Mouse (Mus musculus) myocyte (in vitro differentiated cells): ENCODE results near the gene Avil.

Experiments used
- CEBPB ChIP-seq: IDR thresholded peaks from 2 replicates; pipeline ENCODE4 v1.6.1; 2011; ENCODE audit warnings: mild to moderate bottlenecking, moderate library complexity; ENCODE audit not compliant: poor library complexity, insufficient read depth, severe bottlenecking
- E2F4 ChIP-seq: IDR thresholded peaks from one replicate; pipeline ENCODE4 v1.6.1; 2011; ENCODE audit warnings: mild to moderate bottlenecking, control low read depth, moderate library complexity; ENCODE audit not compliant: insufficient read depth
- MAX ChIP-seq: IDR thresholded peaks from one replicate; pipeline ENCODE4 v1.6.1; 2011; ENCODE audit warnings: low read depth, mild to moderate bottlenecking, control low read depth
- MYOD1 ChIP-seq, 3 experiments: IDR thresholded peaks; one replicate each; pipeline ENCODE4 v1.6.1; 2011; ENCODE audit warnings: control low read depth in 2 of 3, low read depth in 2 of 3, mild to moderate bottlenecking in 2 of 3, moderate library complexity in 1 of 3; ENCODE audit not compliant: insufficient read length in 2 of 3, control insufficient read depth in 1 of 3
- MYOG ChIP-seq, 3 experiments: IDR thresholded peaks; one replicate each; pipeline ENCODE4 v1.6.1; 2011; ENCODE audit warnings: control low read depth in 2 of 3, low read depth in 2 of 3, mild to moderate bottlenecking in 2 of 3; ENCODE audit not compliant: insufficient read length in 2 of 3, control insufficient read depth in 1 of 3, insufficient read depth in 1 of 3
- POLR2A ChIP-seq: IDR thresholded peaks from one replicate; pipeline ENCODE4 v1.6.1; 2011; ENCODE audit warnings: low read depth, mild to moderate bottlenecking, control low read depth, moderate library complexity; ENCODE audit not compliant: insufficient read length
- POLR2AphosphoS2 ChIP-seq: IDR thresholded peaks from one replicate; pipeline ENCODE4 v1.6.1; 2011; ENCODE audit warnings: low read depth, control low read depth; ENCODE audit not compliant: insufficient read length
- REST ChIP-seq: IDR thresholded peaks from one replicate; pipeline ENCODE4 v1.6.1; 2011; ENCODE audit warnings: mild to moderate bottlenecking, control low read depth, moderate library complexity; ENCODE audit not compliant: insufficient read depth, insufficient read length
- SRF ChIP-seq: IDR thresholded peaks from one replicate; pipeline ENCODE4 v1.6.1; 2011; ENCODE audit warnings: low read depth; ENCODE audit not compliant: control insufficient read depth, insufficient read length
- TCF12 ChIP-seq: IDR thresholded peaks from one replicate; pipeline ENCODE4 v1.6.1; 2011; ENCODE audit warnings: mild to moderate bottlenecking, control low read depth; ENCODE audit not compliant: poor library complexity, insufficient read depth, severe bottlenecking
- USF1 ChIP-seq: IDR thresholded peaks from one replicate; pipeline ENCODE4 v1.6.1; 2011; ENCODE audit warnings: low read depth, mild to moderate bottlenecking, control low read depth, moderate library complexity

DNA sequence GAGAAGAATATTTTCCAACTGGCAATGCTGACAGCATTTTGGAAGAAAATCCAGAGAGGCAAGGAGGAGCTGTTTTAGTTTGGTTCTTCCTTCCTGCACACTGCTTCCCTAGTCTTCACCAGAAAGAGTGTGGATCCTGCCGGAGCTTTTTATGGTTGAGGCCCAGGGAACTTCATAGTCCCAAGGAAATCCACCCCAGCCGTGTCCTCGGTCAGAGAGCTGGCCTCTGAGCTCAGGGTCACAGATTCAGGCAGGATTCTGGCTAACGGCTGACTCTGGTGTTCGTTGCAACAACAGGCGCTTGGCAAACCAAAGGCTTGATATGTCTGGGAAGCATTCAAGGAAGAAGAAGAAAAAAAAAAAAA is 37.6 kb upstream of the Avil start:
- TF ChIP-seq POLR2A, result no peak
- no peak for TF ChIP-seq MYOG (IDR thresholded peaks at IDR 0.05; ENCODE audit: control insufficient read depth in 1 of 3, insufficient read depth in 1 of 3, insufficient read length in 2 of 3, low read depth in 2 of 3)
- no peak for TF ChIP-seq TCF12
- TF ChIP-seq E2F4, result no peak
- TF ChIP-seq MYOD1 (IDR thresholded peaks at IDR 0.05; ENCODE audit: control insufficient read depth in 1 of 3, insufficient read length in 2 of 3, low read depth in 2 of 3), result no peak
- TF ChIP-seq POLR2AphosphoS2, result no peak
- no peak for TF ChIP-seq USF1
- TF ChIP-seq MAX, result no peak
- no peak for TF ChIP-seq REST
- TF ChIP-seq CEBPB, result no peak
- no peak for TF ChIP-seq SRF
